Mouse (Mus musculus): Measurements from ENCODE around the gene Tspan12.

- TF ChIP-seq POLR2A (IDR thresholded peaks at IDR 0.05; ENCODE audit: borderline replicate concordance, extremely low read depth, insufficient read depth, insufficient read length, poor library complexity, severe bottlenecking) (no peak), CTCF (IDR thresholded peaks at IDR 0.05; ENCODE audit: borderline replicate concordance, extremely low read depth, insufficient read depth, insufficient read length) (no peak)
These were observed 5.5 kb upstream of the Tspan12 start for GRCm38 (mm10) chr6:21857843-21858242.

All from brain, embryonic 14.5 days (tissue).